Mouse (Mus musculus): Measurements from ENCODE around the gene Camta1.

Gene Camta1

GRCm38 (mm10) chr4:151422361-151422760 is 439.3 kb downstream of the Camta1 start:
- DNase-seq = no peak

GRCm38 (mm10) chr4:151418344-151418875 is 443.3 kb downstream of the Camta1 start:
- no peak for DNase-seq

- DNase-seq = no peak
Observed at GRCm38 (mm10) chr4:151415812-151416211, 445.9 kb downstream of the Camta1 start.

- DNase-seq = no peak
Observed at GRCm38 (mm10) chr4:151415376-151415775, 446.3 kb downstream of the Camta1 start.

- DNase-seq = no peak
Observed at GRCm38 (mm10) chr4:151414952-151415351, 446.7 kb downstream of the Camta1 start.

- no peak for DNase-seq
Observed at GRCm38 (mm10) chr4:151411641-151412061, 450.0 kb downstream of the Camta1 start.

- no peak for DNase-seq
Observed at GRCm38 (mm10) chr4:151411016-151411415, 450.7 kb downstream of the Camta1 start.

GRCm38 (mm10) chr4:151409291-151409690 is 452.4 kb downstream of the Camta1 start:
- no peak for DNase-seq

GRCm38 (mm10) chr4:151408811-151409210 is 452.9 kb downstream of the Camta1 start:
- no peak for DNase-seq

- no peak for DNase-seq
Observed at GRCm38 (mm10) chr4:151408246-151408645, 453.4 kb downstream of the Camta1 start.

- no peak for DNase-seq
Observed at GRCm38 (mm10) chr4:151407129-151407528, 454.5 kb downstream of the Camta1 start.

GRCm38 (mm10) chr4:151404581-151405256 is 457.0 kb downstream of the Camta1 start:
- DNase-seq = no peak

- DNase-seq = no peak
Observed at GRCm38 (mm10) chr4:151401685-151402397, 459.8 kb downstream of the Camta1 start.

- no peak for DNase-seq
Observed at GRCm38 (mm10) chr4:151396536-151396935, 465.1 kb downstream of the Camta1 start.

GRCm38 (mm10) chr4:151389345-151389744 is 472.3 kb downstream of the Camta1 start:
- DNase-seq = no peak

GRCm38 (mm10) chr4:151386701-151387451 is 474.8 kb downstream of the Camta1 start:
- no peak for DNase-seq

GRCm38 (mm10) chr4:151385985-151386700 is 475.5 kb downstream of the Camta1 start:
- no peak for DNase-seq

- no peak for DNase-seq
Observed at GRCm38 (mm10) chr4:151377731-151378130, 483.9 kb downstream of the Camta1 start.

GRCm38 (mm10) chr4:151376234-151376633 is 485.4 kb downstream of the Camta1 start:
- DNase-seq = no peak

GRCm38 (mm10) chr4:151372855-151373566 is 488.7 kb downstream of the Camta1 start:
- no peak for DNase-seq

- no peak for DNase-seq
Observed at GRCm38 (mm10) chr4:151366941-151367545, 494.6 kb downstream of the Camta1 start.

Measured in B cell, adult 2 months (primary cell).